Mouse (Mus musculus): ENCODE data around the gene Slc17a6.

GRCm38 (mm10) chr7:51662441-51662840 lies 40.6 kb downstream of the Slc17a6 start:
- TF ChIP-seq CTCF (conservative IDR thresholded peaks at IDR 0.05; ENCODE audit: low read length) (no peak), NANOG (IDR thresholded peaks at IDR 0.05; ENCODE audit: borderline replicate concordance, low read length) (no peak)
